Mouse (Mus musculus) thymus, adult 18-20 months (tissue): ENCODE measurements around the gene Cdx2.
A peak's percentile ranks its signal among the peaks of the same experiment; 100 is the strongest.

Experiments used
- DNase-seq, 2 experiments: peaks; one replicate each; pipeline ENCODE4 v3.0.0; 2022; ENCODE audit warnings: mixed read lengths in 2 of 2

Cdx2 gene

DNA sequence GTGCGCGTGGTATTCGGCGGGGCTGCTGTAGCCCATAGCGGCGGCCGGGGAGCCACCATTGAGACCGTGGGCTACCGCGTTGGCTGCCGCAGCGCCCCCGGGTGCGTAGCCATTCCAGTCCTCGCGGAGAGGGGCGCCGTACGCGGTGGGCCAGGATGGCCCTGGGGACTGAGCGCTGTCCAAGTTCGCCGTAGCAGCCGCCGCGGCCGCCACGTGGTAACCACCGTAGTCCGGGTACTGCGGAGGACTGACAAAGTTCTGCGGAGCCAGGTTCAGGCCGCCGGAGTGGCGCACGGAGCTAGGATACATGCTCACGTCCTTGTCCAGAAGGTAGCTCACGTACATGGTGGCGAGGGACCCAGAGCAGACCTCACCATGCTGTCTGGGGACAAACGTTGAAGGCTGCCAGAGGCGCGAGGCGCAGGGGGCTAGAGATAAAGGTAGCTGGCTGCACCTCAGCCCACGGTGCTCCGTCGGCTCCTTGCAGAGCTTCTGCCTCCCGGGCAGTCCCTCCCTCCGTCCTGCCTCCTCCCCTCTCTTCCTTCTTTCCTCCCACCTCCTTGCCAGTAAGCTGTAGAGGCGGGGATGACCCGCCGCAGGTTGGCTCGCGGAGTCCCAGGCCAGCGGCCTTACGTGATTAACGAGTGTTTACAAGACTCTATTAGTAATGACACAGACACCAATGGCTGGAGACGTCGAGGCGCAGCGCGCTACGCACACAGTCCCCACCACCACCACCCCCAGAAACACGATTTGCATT is at the start of gene Cdx2:
TSS of gene Cdx2 (minus strand) at position 633 of the 760 bp plus-strand sequence.
- DNase-seq = no peak

DNA sequence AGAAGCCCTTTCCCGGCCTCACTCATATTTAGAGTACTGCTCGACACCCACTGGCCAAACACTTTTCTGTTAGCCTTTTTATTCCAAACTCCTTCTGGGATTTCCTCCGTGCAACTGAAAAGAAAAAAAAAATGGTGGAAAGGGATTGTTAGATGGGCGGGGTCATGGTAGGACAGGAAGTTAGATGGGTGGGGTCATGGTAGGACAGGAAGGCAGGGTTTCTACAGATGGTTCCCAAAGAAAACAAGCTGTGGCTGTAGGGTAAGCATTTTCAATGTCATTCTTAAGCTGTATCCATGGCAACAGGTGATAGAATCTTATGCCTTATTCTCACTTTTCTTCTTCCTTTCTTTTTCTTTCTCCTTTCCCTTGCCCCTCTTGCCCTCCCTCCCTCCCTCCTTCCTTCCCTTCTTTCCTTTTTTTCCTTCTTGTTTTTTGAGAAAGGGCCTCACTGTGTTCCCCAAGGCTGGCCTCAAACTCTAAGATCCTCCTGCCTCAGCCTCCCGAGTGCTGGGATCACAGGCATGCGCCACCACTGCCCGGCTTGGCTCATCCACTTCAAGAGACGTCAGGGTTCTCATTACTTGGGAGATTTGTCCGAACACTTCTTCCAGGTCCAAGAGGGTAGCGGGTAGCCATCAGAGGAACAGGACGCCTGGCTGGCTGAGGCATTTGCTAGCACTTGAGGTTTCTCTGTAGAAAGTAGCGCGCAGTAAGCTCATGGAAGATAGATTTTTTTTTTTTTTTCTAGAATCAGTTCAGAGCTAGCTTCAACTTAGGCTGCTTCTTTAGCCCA is 49.4 kb upstream of the Cdx2 start:
- DNase-seq = no peak

DNA sequence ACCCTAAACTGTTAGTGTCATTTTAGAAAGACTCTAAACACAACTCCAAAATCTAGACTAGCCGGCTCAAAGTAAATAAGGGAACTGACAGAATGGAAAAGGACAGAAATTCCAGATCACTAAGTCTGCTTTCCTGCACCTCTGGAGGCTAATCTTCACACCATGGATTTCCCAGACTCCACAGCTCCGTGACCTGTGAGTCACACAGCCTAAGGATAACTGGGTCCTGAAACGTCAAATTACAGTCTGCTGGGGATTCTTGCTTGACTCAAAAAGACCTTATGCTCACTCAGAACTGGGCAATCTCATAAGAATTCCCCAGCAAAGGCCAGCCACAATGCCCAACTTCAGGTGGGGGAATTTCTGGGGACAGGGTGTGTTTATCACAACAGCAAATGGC is 48.7 kb upstream of the Cdx2 start:
- no peak for DNase-seq

DNA sequence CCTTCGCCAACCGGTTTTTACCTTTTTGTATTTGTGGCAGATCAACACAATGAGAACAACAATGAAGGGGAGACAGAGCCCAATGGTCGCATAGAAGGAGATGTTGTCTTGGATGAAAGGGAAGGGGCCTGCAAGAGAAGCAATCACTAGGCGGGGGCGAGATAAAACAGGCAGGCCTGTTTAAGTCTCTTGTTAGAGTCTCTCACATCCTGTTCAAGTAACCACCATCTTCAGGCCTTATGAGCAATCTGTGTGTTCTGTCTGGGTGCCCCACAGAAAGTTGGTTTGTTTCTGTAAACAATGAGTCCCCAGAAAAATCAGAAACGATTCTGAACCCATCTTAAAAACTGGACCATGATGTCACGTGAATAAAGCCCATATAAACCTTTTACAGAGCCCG is 47.9 kb upstream of the Cdx2 start:
- no peak for DNase-seq

DNA sequence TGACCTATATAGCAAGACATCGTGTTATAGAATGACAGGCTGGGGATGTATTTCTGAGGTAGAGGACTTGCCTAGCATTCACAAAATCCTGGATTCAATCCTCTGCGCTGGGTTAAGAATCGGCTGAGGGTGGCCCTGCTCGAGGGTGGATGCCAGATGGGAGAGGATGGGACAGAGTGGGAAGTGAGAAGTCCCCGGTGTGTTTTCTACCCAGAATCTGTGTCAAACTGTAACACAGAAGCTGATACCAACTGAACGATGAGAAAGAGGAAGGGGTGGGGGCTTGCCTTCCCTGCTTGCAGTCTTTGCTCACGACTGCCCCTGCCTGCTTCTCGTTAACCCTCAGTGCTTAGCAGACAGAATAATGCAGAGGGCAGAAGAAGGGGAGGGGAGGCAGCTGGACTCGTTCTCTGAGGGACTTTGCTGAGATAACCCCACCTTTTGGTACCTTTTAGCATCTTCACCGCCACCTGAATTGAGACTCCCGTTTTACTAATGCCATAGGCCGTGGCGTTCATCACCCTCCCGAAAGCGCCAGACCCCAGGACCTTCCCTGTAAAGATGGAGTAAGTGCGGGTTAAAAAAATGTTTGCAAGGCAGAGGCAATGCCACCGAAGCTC is 47.2 kb upstream of the Cdx2 start:
- DNase-seq = no peak

DNA sequence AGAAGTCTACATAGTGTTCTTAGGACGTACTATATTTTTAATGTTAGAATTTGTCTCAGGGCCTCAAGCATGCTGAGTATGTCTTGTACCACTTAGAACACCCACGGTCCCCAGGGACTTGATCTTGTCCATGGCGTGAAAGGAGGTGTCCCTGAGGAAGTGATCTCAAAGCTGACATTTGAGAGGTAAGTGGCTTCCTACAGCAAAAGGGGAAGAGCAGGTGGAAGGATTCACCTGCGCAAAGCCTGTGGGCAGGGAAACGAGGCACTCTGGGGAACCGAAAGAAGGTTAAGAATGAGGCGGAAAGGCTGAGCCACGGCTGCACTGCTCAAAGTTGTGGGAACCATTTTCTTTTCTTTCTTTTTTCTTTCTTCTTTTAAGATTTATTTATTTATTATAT is 44.9 kb upstream of the Cdx2 start:
- no peak for DNase-seq

DNA sequence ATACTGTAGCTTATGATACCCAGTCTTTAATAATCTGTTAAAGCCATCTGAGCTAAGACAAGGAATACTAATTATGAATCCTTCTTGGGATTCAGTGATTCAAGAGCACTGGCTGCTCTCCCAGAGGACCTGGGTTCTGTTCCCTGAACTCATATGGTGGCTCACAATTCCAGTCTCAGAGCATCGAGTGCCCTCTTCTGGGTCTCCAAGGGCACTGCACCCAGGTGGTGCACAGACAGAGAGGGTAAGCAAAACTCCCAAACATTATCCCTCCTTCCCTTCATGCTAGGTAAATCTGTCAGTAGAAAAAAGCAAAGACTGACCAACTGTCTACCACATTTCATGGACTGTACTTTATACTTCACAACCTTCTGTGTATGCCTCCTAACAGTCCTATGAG is 38.9 kb upstream of the Cdx2 start:
- DNase-seq = no peak

DNA sequence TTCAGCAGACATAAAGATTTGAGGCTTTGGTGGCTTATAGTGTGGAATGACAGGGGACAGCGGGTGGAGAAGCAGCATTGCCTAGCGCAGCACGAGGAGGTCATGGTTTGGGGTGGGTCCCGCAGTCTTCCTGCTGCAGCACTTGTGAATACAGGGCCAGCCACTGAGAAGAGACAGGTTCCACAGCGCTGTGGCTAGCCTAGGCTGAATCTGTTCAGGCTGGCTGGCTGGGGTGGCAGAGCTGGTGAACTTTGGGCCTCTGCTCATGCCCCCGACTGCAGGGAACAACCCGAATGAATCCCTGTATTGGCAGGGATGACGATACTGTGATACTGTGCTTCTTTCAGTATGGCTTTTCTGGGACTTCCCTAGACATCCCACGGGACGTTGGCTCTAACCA is 36.8 kb upstream of the Cdx2 start:
- no peak for DNase-seq

DNA sequence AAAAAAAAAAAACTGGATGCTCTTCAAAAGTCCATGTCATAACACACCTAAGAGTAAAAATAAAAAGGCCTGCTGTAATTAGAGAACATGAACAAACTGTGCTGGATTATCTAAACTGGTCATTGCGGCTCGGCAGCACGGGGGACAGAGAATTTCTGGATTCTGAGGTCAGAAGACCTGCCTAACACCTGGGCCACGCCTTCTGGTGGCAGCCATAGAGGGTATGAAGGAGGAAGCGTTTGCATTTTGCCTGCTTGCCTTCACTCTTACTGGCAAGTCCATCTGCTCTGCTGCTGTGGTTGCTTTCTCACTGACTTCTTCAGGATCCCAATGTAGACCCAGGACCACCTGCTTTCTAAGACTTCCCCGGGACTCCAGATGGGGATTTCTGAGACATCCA is 35.8 kb upstream of the Cdx2 start:
- no peak for DNase-seq

DNA sequence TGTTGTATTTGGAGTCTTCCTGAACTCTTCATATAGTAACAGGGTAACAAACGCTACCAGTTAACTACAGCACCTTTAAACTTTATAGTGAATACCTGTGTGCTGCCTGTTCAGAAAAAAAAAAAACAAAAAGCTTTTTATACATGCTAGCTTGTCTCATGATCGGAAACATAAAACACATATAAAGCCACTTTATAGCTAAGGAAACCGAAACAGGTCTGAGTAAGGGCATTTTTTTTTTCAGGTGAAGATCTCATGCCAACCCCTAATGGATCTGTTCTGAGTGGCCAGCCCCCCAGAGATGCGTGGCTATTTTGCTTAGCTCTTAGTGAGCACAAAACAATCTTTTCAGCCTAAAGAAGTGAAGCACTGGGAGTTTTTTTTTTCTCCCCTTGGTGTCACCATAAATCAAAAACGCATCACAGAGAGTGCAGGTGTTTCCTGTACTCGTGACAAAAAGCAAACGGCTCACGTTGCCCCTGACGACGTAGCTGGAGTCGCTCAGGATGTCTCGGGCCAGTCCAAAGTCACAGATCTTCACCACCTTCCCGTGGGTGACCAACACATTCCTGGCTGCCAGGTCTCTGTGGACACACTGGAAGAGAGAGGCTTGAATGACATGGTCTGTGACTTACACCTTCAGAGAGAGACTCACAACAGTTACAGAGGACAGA is 33.8 kb upstream of the Cdx2 start:
- DNase-seq = peak; percentile 58 to 81

DNA sequence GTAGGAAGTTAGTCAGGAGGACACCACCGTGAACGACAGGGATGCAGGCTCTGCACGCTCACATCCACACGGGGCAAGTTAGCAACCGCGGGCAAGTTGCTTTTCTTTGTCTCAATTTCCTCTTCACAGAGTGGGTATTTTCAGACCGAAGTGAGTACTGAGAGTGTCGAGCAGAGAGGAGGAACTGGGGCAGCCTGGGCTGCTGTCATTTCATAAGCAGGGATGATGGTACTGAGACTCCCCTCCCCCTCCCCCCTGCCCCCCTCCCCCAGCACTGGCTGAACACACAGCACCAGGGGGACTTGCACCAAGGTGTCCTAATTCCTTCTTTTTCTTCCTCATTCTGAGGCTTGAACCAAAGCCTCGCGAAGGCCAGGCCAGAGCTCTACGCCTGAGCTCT is 32.5 kb upstream of the Cdx2 start:
- peak in 1 of 2 experiments; percentile 43 for DNase-seq

DNA sequence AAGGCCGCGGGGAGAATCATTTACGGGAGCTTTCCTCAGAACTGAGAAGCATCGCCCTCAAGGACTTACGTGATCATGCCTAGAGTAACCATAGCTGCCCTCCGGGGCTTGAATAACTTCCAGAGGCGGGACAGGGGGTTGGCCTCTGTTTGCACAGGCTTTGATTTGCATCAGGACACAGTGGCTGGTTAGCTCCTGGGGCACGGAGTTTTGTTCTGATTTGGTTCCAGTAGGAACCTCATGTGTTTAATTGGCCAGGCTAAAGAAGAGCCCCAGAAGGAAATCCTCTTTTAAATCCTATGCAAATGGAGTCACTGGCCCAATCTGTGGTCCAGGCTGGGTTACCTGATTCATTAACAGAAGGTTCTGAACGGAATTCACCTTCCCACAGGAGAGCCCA is 31.9 kb upstream of the Cdx2 start:
- DNase-seq = no peak

DNA sequence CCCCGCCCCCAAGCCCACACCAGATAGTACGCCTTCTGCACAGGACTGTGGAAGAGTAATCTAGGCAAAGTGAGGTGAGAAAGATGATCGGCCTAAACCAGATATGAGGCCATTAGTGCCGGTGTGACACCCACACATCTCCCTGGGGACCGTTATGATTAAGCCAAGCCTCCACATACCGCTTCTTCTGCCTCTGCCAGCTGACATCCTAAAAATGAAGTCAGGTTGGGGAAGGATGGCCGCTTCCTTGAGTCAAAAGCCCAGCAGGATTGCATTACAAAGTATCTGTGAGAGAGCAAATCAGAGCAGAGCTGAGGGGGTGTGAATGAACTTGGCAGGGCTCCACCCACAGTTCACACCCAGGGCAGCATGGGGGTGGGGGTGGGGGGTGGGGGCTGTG is 25.6 kb upstream of the Cdx2 start:
- DNase-seq = no peak

DNA sequence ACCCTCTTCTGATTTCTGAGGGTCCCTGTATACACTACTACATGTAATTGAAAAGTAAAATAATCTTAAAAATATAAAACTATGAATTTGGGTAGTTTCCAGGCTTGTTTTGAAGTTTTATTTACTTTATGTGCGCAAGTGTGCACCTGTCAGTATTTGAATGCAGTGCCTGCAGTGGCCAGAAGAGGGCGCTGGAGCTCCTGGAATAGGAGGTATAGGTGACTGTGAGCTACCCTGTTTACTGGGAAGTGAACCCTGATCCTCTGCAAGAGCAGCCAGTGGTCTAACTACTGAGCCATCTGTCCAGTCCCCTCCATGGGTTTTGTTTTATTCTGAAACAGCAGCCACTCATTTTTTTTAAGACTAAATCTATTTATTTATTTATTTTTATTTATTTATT is 24.5 kb upstream of the Cdx2 start:
- peak; percentile 62 to 71 for DNase-seq

DNA sequence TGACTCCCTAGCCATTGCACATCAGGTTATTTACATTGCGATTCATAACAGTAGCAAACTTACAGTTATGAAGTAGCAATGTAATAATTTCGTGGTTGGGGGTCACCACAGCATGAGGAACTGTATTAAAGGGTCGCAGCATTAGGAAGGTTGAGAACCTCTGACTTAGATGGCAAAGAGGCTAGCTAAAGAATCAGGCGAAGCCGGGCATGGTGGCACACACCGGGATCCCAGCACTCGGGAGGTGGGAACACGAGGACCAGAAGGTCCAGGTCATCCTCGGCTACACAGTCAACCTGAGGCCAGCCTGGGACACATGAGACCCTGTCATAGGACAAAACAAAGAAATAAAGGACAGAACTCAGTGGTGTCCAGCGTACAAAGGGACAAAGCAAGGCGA is 22.9 kb upstream of the Cdx2 start:
- DNase-seq = no peak

DNA sequence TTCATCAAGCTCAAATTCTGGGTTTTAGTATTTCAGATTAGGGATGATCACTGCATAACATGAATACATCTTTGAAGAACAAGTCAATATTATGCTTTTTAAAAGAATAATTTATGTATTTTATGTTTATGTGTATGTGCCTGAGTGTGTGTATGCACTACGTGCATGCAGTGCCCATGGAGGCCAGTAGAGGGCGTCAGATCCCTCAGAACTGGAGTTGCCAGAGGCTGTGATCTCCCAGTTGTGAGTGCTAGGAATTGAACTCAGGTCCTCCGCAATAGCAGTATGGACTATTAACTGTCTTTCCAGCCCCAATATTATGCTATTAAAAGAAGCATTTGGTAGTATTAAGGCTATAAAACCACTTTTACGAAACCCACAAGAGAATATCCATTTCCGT is 20.6 kb upstream of the Cdx2 start:
- DNase-seq = no peak

DNA sequence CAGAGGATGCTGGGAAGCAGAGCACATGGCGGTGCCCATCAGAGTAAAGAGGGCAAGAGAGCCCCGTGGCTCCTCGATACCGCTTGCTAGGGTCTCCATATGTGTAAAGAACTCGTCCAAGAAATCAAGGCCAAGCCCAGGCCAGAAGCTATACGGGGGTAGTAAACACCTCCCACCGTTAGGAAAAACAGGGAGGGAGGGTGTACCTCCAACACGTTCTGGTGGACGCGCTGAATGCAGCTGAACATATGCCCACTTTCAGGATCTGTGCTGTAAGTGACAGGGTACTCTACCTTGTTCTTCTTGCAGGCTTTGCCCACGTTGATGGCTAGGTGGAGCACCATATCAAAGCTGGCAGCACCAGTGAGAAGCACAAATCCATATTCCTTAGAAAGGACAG is 18.9 kb upstream of the Cdx2 start:
- no peak for DNase-seq

DNA sequence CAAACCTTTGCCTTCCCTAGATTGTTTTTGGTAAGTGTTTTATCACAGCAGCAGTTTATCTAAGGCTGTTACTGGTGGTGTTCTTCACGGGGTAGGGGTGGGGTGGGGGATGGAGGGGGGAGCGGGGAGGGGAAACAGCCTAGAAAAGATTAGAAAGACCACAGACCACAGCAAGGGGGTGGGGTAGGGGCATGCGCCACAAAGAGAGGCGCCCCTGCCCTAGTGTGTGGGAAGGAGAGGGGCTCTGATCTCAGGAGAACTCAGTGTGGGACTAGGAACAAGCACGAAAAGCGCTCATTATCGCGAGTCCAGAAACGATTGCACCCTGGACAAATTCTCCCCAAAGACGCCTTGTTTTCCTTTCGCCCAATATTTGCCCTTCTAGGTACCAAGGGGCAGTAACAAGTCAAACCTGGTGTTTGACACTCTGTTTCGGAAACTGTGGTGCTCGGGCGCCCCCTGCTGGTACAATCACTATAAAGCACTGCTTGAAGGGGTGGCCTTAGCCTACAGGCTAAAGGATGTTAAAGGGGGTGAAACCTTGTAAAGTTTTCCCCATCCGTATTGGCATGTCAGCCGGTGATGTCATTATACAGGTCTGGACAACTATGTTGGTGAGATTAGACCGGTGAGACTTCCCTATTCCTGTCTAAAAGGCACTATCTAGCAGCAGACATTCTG is 16.3 kb upstream of the Cdx2 start:
- peak; percentile 60 to 69 for DNase-seq

DNA sequence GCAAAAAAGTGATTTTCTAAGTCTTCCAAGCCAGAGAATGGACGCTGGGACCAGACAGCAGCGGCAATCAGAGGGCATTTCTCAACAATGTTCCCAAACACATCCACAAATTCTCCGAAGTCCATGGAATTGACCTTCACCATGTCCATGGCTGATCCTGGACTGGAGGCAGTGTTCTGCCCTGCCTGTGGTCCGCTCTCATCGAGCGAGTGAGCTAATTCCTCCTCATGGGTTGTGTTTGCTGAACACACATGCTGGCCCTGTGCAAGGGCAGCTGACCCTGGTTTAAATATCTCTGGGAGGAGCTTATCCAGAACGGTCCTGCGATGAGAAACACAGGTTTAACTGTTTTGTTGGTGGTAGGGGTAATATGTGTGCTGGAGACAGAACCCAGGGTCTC is 15.1 kb upstream of the Cdx2 start, which contains the start of gene Urad:
TSS of gene Urad (minus strand) at position 258 of the 400 bp plus-strand sequence.
- DNase-seq = no peak

DNA sequence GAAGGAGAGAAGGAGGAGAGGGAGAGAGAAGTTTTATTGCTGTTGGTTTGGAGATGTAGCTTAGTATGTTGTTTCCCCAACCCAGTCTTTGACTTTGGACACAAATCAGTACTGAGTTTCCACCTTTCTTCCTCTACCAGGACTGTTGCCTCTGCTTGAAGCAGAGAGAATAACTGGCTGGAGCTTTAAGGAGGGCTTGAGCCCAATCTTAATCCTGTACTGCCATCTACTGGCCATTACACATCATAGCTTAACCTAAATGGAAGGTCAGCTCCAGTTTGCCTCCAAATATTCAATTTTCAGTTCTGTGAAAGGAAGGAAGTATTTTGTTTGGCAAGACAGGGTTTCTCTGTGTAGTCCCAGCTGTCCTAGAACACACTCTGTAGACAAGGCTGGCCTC is 12.6 kb upstream of the Cdx2 start:
- no peak for DNase-seq

DNA sequence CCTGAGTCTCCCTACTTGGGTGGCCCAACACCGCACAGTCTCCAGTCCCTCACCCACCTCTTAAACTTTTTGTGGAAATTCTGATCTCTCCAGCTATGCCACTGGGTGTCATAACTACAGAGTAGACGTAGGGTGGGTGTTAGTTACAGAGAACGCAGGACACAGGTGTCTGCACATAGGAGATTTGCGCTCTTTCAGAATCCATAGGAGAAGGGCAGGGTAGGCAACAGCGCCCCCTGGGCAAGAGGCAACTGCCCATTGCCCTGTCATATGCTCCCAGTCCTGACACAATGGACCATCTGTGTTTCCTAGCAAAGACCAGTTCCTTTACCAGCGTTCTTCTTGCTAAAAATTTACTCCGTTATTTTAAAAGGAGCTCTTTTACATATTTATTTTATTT is 10.9 kb upstream of the Cdx2 start:
- DNase-seq = no peak

DNA sequence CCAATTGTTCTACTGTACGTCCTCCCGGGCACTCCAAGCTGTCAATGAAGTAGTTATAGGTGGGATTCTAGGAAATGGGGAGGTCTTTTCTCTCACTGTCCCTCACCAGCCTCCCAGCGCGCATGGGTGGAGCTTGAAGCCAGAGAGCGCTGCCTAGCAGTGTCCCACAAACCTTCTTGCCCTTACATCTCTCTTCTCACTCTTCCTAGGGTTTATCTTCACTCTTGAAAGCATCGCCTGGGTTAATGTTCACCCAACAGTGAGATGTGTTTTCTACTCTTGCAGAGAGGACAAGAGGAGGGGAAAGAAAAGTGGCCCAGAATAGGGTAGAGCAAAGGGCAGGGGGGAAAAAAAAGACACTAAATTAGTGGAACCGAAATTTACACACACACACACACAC is 10.3 kb upstream of the Cdx2 start:
- DNase-seq = no peak
